Mouse (Mus musculus): ENCODE measurements at regions not wholly inside any gene's neighbourhood (a gene's known extent, or its start where the extent isn't known, plus 50 kb on each side); places are given as distances from the start of the nearest gene placed in this dataset.

DNA sequence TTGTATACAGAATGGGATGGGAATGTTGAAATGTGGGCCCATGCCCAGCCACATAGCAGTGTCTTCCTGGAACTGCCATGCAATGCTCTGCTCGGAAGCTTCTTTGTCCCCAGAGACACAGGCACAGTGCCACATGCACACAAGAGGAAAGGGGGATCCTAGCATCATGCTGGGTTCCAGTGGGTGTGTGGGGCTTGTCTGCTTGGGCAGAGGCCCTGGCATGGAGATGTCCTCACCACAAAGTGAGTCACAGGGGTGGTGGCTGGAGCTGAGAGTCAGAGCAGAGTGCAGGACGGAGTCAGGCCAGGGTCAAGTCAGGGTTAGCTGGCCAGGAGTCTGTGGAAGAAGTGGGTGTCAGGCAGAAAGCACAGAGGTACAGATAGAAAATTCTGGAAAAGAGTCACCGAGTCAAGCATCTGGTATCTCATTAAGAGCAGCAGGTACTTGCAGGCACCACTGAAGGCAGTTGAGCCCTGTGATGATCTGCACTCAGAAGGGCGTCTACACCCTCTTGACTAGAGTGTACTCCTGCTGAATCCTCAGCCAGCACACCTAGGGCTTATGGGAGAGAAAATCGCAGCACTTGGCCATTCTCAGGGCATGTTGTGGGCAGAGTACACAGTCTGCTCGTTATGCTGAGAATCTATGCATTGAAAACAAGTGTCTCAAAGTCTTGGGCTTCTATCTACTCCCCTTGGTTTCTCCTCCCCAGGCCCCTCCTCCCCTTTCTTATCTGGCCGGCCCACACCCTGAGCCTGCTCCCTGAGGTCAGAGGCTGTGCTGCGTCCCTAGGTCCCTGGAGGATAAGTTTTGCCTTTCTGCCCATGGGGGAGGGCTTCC is 85.3 kb downstream of the Ackr3 start:
- DNase-seq (ENCODE audit: low spot score in 2 of 2): no peak

DNA sequence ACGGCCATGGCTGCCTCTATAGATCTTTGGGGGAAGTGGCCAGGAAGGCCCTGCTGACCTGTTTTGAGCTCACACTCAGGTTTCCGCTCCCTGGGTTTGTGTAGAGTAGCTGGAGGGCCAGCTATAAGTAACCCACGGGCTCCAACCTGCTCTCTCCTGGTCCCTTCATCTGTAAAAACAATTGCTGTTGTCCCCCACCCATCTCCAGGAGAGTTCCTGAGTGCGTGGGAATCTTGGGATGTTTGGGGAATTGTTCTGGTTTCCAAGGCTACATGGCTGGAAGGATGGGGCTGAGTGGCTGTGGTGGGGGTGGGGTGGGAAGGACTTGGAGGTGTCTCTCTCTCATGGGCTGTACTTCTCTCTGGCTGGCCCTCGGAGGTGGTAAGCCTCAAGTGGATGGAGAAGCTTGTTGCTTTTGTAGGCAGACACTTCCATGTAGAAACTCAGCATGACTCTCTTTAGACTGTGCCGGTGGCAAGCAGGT is 86.0 kb downstream of the Ackr3 start:
- DNase-seq (ENCODE audit: low spot score in 2 of 2): no peak

DNA sequence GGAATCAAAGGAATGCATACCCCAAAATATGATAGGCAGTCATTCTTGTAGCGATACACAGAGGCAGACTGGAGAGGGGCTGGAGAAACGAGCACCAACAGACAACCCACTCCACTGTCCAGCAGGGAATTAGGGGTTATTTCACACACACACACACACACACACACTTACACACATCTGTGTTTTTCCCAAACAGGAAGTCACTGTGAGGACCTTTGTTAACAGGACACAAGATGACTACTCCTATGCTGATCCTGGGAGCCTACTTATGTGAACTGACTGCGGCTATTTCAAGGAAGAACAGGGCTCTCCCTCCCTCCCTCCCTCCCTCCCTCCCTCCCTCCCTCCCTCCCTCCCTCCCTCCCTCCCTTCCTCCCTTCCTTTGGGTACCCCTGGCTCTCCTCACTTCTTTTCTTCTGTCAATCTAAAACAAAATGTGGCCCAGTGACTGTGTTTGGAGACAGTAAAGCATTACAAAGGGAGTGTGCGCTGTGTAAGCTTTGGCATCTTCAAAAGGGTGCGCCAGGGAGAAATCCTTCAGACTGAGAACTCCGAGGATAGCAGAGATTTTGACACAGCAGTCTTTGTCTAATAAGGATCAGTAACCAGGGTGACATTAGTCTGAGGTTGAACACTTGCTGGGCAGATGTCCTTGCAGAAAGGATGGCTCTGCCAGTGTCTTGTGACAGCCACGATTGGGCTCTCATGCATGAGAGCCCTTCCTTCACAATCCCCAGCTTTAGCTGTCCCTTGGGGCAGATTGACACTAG is 86.8 kb downstream of the Ackr3 start:
- no peak for DNase-seq (ENCODE audit: low spot score in 2 of 2)

DNA sequence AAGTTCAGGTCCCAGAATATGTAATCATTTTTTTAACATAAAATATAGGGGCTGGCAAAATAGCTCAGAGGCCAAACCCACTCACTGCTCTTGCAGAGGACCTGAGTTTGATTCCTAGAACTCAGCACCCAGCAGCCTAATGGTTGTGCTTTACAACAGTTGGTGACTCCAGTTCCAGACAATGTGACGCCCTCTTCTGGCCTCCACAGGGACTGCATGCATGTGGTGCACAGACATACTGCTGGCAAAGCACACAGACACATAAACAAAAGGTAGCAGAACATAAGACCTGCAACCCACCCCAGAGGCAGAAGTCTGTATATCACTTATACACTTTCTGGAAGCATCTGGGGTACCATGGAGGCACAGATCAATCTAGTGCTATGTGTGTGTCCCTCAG is 87.5 kb downstream of the Ackr3 start:
- no peak for DNase-seq (ENCODE audit: low spot score in 2 of 2)

DNA sequence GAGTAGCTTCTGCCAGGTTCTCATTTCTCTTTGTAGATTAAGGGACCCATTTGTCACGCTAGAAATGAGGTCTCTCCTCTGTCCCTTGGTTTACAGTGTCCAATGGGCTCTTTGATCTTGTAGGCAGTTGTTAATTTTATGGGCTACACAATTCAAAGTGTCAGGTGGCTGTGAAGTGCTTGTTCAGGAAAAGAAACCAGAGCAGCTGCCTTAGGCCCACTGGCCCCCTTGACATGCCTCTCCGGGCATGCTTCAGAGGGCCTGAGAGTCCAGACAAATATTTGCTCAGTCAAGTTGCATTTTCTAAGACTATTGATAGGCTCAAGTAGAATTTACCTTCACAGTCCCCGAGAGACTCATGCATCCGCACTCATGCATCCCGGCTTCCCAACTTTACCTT is 94.0 kb downstream of the Ackr3 start:
- no peak for DNase-seq (ENCODE audit: low spot score in 2 of 2)

DNA sequence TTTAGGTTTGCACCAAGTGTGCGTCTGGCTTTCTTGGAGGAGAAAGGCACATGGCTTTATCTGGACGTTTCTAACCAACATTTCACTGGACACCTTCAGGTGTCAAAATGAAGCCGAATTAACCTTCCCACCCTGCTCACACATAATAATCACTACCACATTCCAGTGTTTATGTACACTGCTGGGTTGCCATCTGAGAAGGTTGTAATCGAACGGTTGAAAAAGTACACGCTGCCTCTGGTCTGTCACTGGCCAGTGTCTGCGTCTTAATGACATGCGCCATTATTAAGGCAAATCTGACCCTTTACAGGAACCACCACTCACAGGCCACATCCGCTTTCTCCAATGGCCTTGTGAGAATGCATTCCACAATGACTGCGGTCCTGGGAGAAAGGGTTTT is 96.4 kb downstream of the Ackr3 start:
- no peak for DNase-seq (ENCODE audit: low spot score in 2 of 2)

DNA sequence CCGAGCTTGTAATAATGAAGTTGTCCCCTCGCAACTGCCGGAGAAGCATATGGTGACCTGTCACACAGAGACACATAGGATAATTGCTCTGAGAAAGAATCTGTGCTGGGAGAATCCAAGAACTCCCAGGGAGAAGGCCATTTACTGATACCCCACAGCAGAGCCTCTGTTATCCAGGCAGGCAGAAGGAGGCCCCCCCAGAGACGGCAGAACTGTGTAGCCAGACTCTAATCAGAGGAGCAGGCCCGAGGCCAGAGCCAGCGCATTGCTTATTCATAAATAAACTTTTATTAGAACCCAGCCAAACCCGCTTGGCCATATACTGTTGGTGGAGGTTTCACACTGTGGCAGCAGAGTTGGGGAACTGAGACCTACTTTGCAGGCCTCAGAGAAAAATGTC is 100.6 kb downstream of the Ackr3 start:
- DNase-seq (ENCODE audit: low spot score in 2 of 2): no peak

DNA sequence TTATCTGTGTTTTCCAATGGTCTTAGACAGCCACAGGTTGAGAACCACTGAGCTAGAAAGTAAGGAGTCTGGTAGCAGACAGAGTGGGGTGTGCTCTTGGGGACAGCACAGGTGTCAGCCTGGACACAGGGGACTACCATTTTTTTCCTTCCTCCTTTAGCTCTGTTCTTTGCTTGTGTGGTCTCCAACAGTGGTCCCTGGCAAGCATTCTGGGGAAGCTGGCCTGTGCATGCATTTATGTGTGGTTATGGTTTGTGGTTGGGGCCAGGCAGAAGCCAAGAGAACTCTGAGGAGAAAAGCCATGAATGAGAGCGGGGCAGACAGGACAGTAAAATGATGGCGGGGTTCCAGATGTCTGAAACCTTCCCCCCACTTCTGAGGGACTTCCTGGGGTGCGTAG is 107.2 kb downstream of the Ackr3 start:
- no peak for DNase-seq (ENCODE audit: low spot score in 2 of 2)

DNA sequence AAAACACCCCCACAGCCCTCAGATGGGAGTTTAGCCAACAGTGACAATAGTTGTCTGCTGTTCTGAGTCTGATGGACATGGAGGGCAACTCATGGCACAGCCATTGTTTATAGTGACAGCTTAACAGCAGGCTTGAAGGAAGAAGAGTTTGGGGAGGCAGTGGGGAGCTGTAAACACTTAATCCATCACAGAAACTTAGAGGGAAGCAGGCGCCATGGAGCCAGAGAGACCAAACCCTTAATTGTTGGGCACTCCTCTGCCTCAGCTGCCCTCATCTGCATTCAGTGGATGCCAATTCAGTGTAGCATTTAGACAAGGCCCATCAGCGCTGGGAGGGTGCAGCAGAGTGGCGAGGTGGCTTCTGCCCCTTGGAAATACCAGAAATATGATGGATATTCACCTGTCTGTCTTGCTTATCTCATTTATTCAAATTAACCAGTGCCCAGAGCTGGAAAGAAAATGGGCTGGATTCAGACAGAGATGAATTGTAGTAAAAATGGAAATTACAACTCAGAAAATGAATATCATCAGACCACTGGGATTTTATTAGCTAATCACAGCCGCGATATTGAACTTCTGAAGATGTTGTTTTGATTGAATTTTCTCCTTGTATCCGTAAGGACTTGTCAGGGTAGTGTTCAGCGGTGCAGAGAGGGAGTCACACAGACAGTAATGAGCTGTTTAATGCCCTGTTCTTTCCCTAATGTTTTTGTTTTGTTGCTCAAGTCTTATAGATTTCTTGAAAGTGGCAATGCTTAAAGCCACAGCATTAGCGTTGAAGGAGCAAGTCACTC is 108.1 kb downstream of the Ackr3 start:
- no peak for DNase-seq (ENCODE audit: low spot score in 2 of 2)

DNA sequence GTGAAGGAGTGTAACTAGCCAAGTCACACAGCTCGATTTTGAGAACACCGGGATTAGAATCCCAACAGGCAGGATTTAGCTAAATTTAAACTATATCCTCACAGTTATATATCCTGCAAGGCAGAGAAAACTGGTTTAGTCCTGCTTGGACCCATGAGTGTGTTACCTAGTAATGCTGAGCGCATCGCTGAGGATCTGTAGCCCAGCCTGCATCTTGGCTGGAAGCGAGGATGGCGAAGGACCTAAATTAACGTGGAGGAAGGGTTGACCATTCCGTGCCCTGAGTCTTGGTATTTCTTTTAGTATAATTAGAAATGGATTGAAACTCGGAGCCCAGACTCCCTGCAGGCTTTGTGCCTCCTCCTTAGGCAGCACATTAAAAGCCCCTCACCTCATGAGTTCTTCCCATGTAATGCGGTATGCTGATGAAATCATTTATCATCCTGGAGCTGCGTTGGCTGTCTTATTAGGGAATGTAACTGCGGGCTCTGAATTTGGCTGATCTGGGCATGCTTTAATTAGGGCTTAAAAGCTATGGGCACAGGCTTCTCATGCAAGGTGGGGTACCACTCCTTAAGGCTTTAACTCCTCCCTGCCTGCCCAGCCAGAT is 110.1 kb downstream of the Ackr3 start:
- no peak for DNase-seq (ENCODE audit: low spot score in 2 of 2)

DNA sequence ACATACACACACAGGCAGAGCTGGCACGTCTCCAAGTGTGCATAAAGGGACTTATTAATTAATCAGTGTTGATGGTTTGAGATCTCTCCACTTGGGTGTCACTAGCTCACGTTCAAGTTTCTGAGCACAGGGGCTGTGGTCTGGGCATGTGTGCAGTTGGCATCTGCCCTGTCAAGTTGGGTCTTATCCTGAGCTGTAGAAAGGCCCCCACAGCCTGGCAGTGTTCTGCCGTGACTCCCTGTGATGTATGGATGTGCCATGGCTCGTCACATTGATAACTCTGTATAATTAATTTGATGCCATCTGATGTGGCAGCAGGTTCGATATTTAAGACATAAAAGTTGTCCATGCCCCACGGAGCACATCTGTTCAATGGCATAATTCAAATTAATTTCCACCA is 114.1 kb downstream of the Ackr3 start:
- no peak for DNase-seq (ENCODE audit: low spot score in 2 of 2)

DNA sequence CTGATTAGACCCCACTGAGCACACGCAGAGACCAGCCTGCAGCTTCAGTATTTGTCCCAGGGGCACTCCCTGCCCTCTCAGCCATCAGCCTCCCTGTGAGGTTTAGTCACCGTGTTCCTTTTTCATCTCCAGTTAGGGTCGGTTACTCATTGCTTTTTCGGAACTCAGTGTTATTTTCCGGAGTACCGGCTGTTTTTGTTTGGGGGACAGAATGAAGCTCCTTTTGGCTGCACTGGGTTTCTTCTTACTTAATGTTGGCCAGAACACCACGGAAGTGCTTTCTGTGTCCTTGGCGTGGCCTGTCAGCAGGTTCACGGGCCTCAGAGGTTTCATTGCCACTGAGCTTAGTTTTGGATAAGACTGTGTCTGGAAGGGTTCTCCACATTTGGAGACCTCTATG is 114.7 kb downstream of the Ackr3 start:
- no peak for DNase-seq (ENCODE audit: low spot score in 2 of 2)

DNA sequence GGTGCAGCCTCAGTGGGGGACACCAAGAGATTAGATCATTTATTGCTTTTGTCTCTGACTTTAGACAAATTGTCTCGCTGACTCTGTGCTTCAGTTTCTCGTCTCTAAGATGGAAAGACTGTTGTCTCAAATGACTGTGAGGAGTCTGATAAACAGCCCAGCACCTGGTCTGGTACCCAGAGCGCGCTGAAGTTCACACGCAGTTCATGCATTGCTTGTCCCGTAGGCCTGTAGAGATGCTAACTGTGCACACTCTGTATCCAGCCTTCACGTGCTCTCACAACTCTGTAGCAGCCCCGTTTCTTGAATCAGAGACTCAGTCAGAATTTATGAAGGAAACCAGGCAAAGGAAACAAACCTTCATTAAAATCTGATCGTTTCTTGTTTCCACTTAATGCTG is 116.7 kb downstream of the Ackr3 start:
- DNase-seq (ENCODE audit: low spot score in 2 of 2): no peak

DNA sequence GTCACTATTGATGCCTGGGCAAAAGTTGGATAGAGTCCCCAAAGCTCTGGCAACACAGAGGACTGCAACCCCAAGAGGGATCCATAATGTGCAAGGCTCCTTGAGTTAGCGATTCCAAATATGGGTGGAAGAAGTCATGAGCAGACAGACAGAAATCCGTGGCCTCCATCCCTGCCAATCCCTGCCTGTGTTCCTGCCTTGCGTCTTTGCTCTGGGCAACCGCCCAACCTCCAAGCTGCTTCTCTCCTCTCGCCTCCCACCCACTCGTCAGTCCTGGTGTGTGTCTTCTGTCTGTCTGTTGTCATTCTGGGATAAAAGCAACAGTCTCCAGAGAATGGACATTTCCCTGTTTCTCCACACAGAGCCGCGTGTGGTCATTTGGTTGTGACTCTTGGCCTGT is 117.7 kb downstream of the Ackr3 start:
- DNase-seq (ENCODE audit: low spot score in 2 of 2): no peak

DNA sequence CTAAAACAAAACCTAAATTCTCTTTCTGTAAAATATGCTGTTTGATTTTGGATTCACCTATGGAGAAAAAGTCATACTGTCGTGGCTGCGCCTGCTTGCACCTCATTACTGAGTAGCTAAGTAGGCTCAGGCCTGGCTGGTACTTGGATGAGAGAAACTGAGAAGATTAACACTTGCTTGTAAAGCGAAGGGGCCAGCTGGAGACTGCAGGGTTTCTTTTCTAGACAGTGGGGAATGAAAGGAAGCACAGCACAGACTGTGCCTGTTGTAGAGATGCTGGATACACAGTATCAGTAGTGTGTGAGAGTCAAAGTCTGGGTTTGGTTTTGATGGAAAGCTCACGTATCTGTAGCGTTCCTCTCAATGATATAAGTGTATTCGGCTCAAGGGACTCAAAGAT is 123.5 kb downstream of the Ackr3 start:
- DNase-seq (ENCODE audit: low spot score in 2 of 2): no peak

DNA sequence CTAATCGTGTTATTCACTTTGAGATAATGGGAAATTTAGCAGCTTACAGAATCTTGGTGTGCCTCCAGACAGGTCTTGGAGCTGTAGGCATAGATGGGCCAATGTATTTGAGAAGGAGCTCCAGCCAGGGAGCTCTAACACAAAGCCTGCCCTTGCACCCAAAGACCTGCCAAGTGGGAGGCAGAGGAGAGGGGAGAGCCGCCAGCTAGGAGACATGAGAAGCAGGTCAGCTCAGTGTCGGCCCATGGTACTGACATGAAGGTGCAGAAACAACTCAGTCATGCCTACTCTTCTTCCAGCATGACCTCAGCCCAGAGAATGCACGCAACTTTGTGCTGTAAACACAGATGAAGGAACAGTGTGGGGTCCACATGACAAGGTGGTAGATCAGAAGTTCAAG is 128.8 kb downstream of the Ackr3 start:
- no peak for DNase-seq (ENCODE audit: low spot score in 2 of 2)

DNA sequence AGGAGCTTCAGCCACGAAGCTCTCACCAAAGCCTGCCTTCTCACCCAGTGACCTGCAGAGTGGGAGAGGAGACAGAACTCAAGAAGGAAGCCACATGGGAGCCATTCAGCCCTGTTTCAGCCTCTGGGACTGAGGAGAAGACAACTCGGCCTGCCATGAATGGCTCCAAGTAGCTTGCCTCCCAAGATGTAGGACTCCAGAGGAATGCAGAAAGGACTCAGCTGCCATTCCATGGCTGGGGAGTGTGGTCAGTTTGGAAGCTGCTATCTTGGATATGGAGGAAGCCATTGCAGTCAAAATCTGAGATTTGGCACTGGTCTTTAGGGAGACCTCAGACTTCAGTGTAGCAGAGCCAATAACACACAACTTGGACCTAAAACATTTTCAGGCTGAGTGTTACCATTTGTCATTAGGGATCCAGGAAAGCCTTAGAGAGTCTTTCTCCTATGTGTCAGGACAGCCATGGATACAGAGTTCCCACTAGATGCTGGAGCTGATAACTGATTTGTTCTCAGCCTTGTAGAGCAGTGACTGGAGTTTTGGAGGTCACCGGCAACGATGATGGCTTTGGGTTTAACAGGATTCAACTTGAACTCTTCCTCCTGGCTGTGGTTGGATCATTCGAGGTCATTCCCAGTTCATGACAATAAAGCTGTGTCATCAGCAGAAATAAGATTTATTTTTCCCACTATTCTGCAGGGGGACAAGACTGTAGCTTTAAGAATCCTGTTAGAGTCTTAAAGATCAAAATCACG is 130.1 kb downstream of the Ackr3 start:
- DNase-seq (ENCODE audit: low spot score in 2 of 2): no peak

DNA sequence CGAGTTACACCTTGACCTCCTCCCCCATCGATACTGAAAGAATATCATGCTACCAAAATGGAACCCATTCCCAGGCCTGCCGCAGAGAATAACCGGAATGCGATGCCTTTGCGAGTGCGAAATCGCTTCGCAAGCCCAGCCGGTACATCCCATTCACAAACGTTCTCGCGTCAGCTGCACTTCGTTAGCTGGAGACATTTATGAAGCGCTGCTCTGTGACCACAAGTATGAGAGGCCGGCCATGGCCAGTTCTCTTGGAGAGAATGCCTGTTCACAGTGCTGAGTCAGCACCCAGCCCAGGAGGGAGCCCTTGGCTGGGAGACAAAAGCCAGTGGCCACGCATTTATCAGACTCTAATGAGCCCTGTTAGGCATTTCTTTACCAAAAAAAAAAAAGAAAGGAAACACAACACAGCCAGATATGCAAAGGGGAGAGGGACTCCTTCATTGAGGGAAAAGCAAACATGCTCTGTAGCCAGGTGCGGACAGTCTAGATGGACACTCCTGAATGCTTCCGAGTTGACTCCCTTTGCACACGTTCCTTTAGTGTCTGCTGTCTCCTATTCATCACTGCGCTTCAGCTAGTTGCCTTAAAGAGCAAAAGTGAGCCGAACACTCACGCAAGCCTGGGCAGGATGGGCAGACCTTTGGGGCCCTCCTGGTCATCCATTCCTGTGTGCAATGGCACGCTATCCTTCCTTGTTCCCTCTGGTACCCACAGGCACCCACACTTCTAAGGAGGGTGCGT is 131.4 kb downstream of the Ackr3 start:
- no peak for DNase-seq (ENCODE audit: low spot score in 2 of 2)

DNA sequence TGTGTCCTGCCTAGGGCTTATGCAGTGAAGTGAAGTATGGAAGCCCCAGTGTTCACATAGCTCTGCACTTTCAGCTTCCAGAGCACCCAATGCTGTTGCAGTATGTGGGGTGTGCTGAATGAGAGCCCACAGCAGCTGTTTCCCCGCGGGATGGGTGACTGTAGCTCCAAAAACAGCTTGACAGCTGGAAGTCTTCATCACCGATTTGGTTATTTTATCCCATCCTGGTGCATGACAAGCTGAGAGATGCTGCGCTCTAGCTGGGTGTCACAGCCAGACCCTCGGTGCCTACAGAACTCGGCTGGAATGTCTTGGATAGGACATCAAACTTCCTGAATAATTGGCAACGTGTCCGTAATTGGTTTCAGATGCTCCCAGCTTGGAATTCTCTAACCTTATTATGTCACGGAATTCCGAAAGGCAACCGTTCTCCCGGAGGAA is 134.1 kb downstream of the Ackr3 start:
- DNase-seq (ENCODE audit: low spot score in 2 of 2): no peak

DNA sequence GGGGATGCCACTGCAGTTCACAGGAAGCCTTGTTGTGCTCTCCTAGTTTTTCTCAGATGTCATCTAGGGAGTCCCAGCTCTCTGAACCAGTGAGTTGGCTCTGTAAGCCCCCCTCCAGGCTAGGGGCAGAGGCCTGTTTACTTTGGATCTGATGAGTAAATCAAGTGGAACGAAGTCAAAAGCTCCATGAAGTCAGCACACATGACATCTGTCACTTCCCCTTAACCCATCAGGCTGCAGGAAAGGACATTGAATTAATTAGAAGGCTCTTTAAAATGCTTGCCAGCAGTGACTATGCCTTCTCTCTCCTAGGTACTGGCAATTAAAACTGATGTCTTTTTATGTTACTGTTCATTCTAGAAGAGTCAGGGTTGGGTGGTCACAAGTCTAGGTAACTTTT is 138.6 kb downstream of the Ackr3 start:
- no peak for DNase-seq (ENCODE audit: low spot score in 2 of 2)

Measured in natural killer cell, adult 2 months (primary cell).